Mouse (Mus musculus) hindbrain, postnatal 0 days (tissue): ENCODE measurements around the gene Ces1e. TPM values are rescaled to one million over a fixed set of nuclear protein-coding genes. Genes with fewer than 3 reads are reported as not detected.

ENCODE experiments used
- ATAC-seq: fragments of 200-750 bp; cut with Nextera tagmentation; 2 replicates; pipeline ENCODE4 v1.8.0; 2017; ENCODE audit warnings: mild to moderate bottlenecking, moderate TSS enrichment, moderate library complexity
- DNase-seq: peaks from one replicate; pipeline ENCODE4 v3.0.0-alpha.2; 2015; ENCODE audit warnings: low spot score
- H3K27ac ChIP-seq: fragments of 300-500 bp; sonication (generic); 2 replicates; pipeline ENCODE4 v1.5.1; 2014; ENCODE audit warnings: mild to moderate bottlenecking
- H3K27me3 ChIP-seq: fragments of 300-500 bp; sonication (generic); 2 replicates; pipeline ENCODE4 v1.6.1; 2014; ENCODE audit warnings: low read length, mixed read lengths; ENCODE audit not compliant: insufficient read depth
- H3K36me3 ChIP-seq: fragments of 300-500 bp; sonication (generic); 2 replicates; pipeline ENCODE4 v1.6.1; 2014; ENCODE audit warnings: low read length, mixed read lengths; ENCODE audit not compliant: insufficient read depth
- H3K4me1 ChIP-seq: fragments of 300-500 bp; sonication (generic); 2 replicates; pipeline ENCODE4 v1.6.1; 2014; ENCODE audit warnings: antibody characterized with exemption, low read length, mixed read lengths; ENCODE audit not compliant: insufficient read depth
- H3K4me2 ChIP-seq: fragments of 300-500 bp; sonication (generic); 2 replicates; pipeline ENCODE4 v1.6.1; 2014; ENCODE audit warnings: low read depth, mild to moderate bottlenecking, low read length, moderate library complexity, mixed read lengths
- H3K4me3 ChIP-seq: fragments of 300-500 bp; sonication (generic); 2 replicates; pipeline ENCODE4 v1.5.1; 2014; ENCODE audit warnings: low read length
- H3K9ac ChIP-seq: fragments of 300-500 bp; sonication (generic); replicated peaks from 2 replicates; pipeline ENCODE4 v1.6.1; 2014; ENCODE audit warnings: mild to moderate bottlenecking, low read length, moderate library complexity, mixed read lengths
- H3K9me3 ChIP-seq: fragments of 300-500 bp; sonication (generic); 2 replicates; pipeline ENCODE4 v1.6.1; 2016; ENCODE audit warnings: low read length, mixed read lengths
- CTCF ChIP-seq: IDR thresholded peaks from 2 replicates; pipeline ENCODE4 v1.5.1; 2016; ENCODE audit warnings: antibody characterized with exemption, control low read depth, low read depth
- WGBS: fragments of 180-500 bp; shearing (Covaris S2); extraction: QIAGEN DNeasy Blood & Tissue Kit; methylation state at CpG from one replicate; pipeline ENCODE4 v1.1.7; 2014; 5-methylcytosine and 5-hydroxymethylcytosine counted together
- polyA plus RNA-seq: library from polyadenylated mRNA; unstranded; fragments of >200 nt; fragmentation: Nextera tagmentation; extraction: Ambion mirVana; gene quantifications from 2 replicates; pipeline ENCODE4 v1.2.1, GENCODE M21; 2015
- total RNA-seq: library from RNA; depleted of rRNA; stranded (reverse); fragments of >200 nt; gene quantifications from 2 replicates; pipeline ENCODE4 v1.2.3, GENCODE M21; 2014; rRNA removed

Gene Ces1e
- total and polyA plus RNA-seq, 2 experiments from 2014 or later: not detected

GRCm38 (mm10) chr8:93180581-93181129 is 48.8 kb downstream of the Ces1e start:
- Histone ChIP-seq H3K9ac (no peak overlapping the region), H3K27ac (no peak overlapping the region), H3K4me1 (no peaks in the 10 kb centered on the region), H3K4me2 (no peak overlapping the region), H3K36me3 (no peaks in the 10 kb centered on the region), H3K9me3 (no peaks in the 10 kb centered on the region), H3K4me3 (no peak overlapping the region), H3K27me3 (no peaks in the 10 kb centered on the region)
- ATAC-seq (no peak), DNase-seq (no peak)
- 83% methylated on average over 4 of the region's 4 CpGs for WGBS
- no peak for TF ChIP-seq CTCF

DNA sequence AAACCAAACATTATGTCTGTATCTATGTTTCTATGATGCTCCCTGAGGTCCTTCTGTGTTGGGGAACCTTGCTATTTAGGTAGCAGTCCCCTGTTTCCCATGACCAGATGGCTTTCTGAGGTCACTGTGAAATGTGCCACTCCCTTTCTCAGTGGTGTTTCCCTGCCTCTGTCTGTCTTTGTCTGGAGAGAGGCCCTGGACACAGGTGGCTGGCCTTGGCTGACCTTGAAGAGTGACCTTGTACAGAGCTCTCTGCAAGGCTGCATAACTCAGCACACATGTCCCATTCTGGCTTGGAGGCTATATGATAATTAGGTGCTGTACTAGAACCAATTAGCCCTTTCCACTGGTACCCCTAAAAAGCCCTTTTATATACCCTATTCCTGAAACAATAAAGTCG is 52.8 kb downstream of the Ces1e start:
- no peaks in the 10 kb centered on the region for H3K27me3 ChIP-seq
- H3K4me3 ChIP-seq: no peak overlapping the region
- H3K9me3 ChIP-seq: no peaks in the 10 kb centered on the region
- H3K4me1 ChIP-seq: no peaks in the 10 kb centered on the region
- TF ChIP-seq CTCF: no peak
- H3K4me2 ChIP-seq: no peak overlapping the region
- H3K27ac ChIP-seq: no peak overlapping the region
- DNase-seq (no peak), ATAC-seq (no peak)
- WGBS: 66% methylated on average over 1 of the region's 1 CpGs
- H3K9ac ChIP-seq: no peak overlapping the region
- H3K36me3 ChIP-seq: no peaks in the 10 kb centered on the region

DNA sequence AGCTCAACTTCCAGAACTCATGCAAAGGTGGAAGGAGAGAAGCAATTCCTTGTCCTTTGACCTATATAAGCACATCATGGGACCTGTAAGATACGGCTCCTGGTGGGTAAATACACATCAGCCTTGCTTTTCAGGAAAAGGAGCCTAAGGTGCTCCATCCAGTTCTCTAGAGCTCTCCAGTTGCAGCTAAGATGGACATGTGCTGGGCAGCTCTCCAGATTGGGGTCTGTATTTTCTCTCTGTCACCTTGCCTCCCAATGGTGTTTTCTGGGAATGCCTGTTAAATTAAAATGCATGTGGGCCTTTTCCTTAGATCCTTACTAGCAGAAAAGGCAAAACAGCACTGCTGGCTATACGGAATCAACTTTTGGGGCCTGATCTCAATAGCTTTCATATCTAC is 54.9 kb downstream of the Ces1e start:
- ATAC-seq: no peak

GRCm38 (mm10) chr8:93171846-93172590 is 57.4 kb downstream of the Ces1e start:
- Histone ChIP-seq H3K4me2 (no peak overlapping the region), H3K4me1 (no peaks in the 10 kb centered on the region), H3K36me3 (no peaks in the 10 kb centered on the region), H3K4me3 (no peak overlapping the region), H3K27me3 (no peaks in the 10 kb centered on the region), H3K9ac (no peak overlapping the region), H3K9me3 (no peaks in the 10 kb centered on the region), H3K27ac (no peak overlapping the region)
- WGBS: 41% methylated on average over 1 of the region's 1 CpGs
- no peak for ATAC-seq
- no peak for DNase-seq
- TF ChIP-seq CTCF: no peak

More for the DNA sequence above, 54.9 kb downstream of the Ces1e start:
- H3K36me3 ChIP-seq: no peaks in the 10 kb centered on the region
- 90% methylated on average over 2 of the region's 2 CpGs for WGBS
- no peak overlapping the region for H3K27ac ChIP-seq
- TF ChIP-seq CTCF: no peak
- H3K27me3 ChIP-seq: no peaks in the 10 kb centered on the region
- H3K4me1 ChIP-seq: no peaks in the 10 kb centered on the region
- H3K4me2 ChIP-seq: no peak overlapping the region
- no peaks in the 10 kb centered on the region for H3K9me3 ChIP-seq
- DNase-seq: no peak
- no peak overlapping the region for H3K4me3 ChIP-seq
- H3K9ac ChIP-seq: no peak overlapping the region

GRCm38 (mm10) chr8:93163363-93163762 is 66.1 kb downstream of the Ces1e start:
- no peak for TF ChIP-seq CTCF
- Histone ChIP-seq H3K27me3 (no peaks in the 10 kb centered on the region), H3K4me3 (no peak overlapping the region), H3K27ac (no peak overlapping the region), H3K9me3 (no peaks in the 10 kb centered on the region), H3K4me1 (no peaks in the 10 kb centered on the region), H3K36me3 (no peaks in the 10 kb centered on the region), H3K9ac (no peak overlapping the region), H3K4me2 (no peak overlapping the region)
- ATAC-seq: no peak
- no peak for DNase-seq
- 88% methylated on average over 1 of the region's 1 CpGs for WGBS

GRCm38 (mm10) chr8:93151401-93151800 is 78.0 kb downstream of the Ces1e start:
- DNase-seq: peak; percentile 4

More at GRCm38 (mm10) chr8:93151401-93151800, 78.0 kb downstream of the Ces1e start:
- TF ChIP-seq CTCF: no peak
- Histone ChIP-seq H3K27me3 (no peaks in the 10 kb centered on the region), H3K27ac (no peak overlapping the region), H3K4me2 (no peak overlapping the region), H3K9me3 (no peaks in the 10 kb centered on the region), H3K4me3 (no peak overlapping the region), H3K36me3 (no peaks in the 10 kb centered on the region), H3K4me1 (no peaks in the 10 kb centered on the region), H3K9ac (no peak overlapping the region)
- no peak for ATAC-seq
- WGBS: 71% methylated on average over 1 of the region's 1 CpGs

Other genes with a start within 250 kb of the Ces1e start
- gene Ces1a, start 181.4 kb downstream of the Ces1e start, total RNA-seq: not detected in 2 replicates
- gene Ces1a, start 181.4 kb downstream of the Ces1e start, polyA plus RNA-seq: not detected in 2 replicates
- not detected in 2 replicates for gene Ces1b, start 149.6 kb downstream of the Ces1e start, total RNA-seq
- not detected in 2 replicates for gene Ces1b, start 149.6 kb downstream of the Ces1e start, polyA plus RNA-seq
- gene Ces1c, start 98.3 kb downstream of the Ces1e start, total RNA-seq: not detected in 2 replicates
- not detected in 2 replicates for gene Ces1c, start 98.3 kb downstream of the Ces1e start, polyA plus RNA-seq
- not detected in 2 replicates for gene Ces1d, start 31.8 kb downstream of the Ces1e start, total RNA-seq
- 0.11 and 0.15 TPM in 2 replicates for gene Ces1d, start 31.8 kb downstream of the Ces1e start, polyA plus RNA-seq
- not detected in 2 replicates for gene Ces1f, start 50.1 kb upstream of the Ces1e start, total RNA-seq
- not detected in 2 replicates for gene Ces1f, start 50.1 kb upstream of the Ces1e start, polyA plus RNA-seq
- not detected in 2 replicates for gene Ces1g, start 107.7 kb upstream of the Ces1e start, total RNA-seq
- gene Ces1g, start 107.7 kb upstream of the Ces1e start, polyA plus RNA-seq: not detected in 2 replicates
- gene Ces1h, start 150.1 kb upstream of the Ces1e start, total RNA-seq: not detected in 2 replicates
- not detected in 2 replicates for gene Ces1h, start 150.1 kb upstream of the Ces1e start, polyA plus RNA-seq